Mouse (Mus musculus) ES-E14 (cell line): ENCODE measurements around the gene 4933424G06Rik. TPM values are rescaled to one million over a fixed set of nuclear protein-coding genes. Genes with fewer than 3 reads are reported as not detected.

Source experiments
- DNase-seq: peaks from one replicate; pipeline ENCODE4 v3.0.0-alpha.2; 2013; ENCODE audit warnings: low read depth, low spot score
- H3K27ac ChIP-seq: 2 replicates; pipeline ENCODE4 v1.5.1; 2012; ENCODE audit warnings: low read depth, mild to moderate bottlenecking, low read length, moderate library complexity, mixed read lengths; ENCODE audit not compliant: poor library complexity, insufficient read depth, severe bottlenecking
- H3K36me3 ChIP-seq: 2 replicates; pipeline ENCODE4 v1.6.1; 2012; ENCODE audit warnings: mild to moderate bottlenecking, low read length, moderate library complexity, mixed read lengths; ENCODE audit not compliant: control insufficient read depth, poor library complexity, insufficient read depth, severe bottlenecking
- H3K4me1 ChIP-seq, 2 experiments: fragments of 150-350 bp in 1 of 2; sonication (generic) in 1 of 2; 2 replicates each; pipeline ENCODE4 v1.6.1; 2012; ENCODE audit warnings: low read length in 2 of 2, mild to moderate bottlenecking in 1 of 2, mixed read lengths in 1 of 2; ENCODE audit not compliant: control insufficient read depth in 2 of 2, insufficient read depth in 2 of 2, poor library complexity in 1 of 2
- H3K4me3 ChIP-seq, 2 experiments: fragments of 150-350 bp in 1 of 2; sonication (generic) in 1 of 2; 2 replicates each; pipeline ENCODE4 v1.5.1; 2012; ENCODE audit warnings: low read length in 2 of 2, low read depth in 1 of 2, mild to moderate bottlenecking in 1 of 2, mixed read lengths in 1 of 2; ENCODE audit not compliant: insufficient read depth in 1 of 2, poor library complexity in 1 of 2, severe bottlenecking in 1 of 2
- H3K9ac ChIP-seq: 2 replicates; pipeline ENCODE4 v1.6.1; 2012; ENCODE audit warnings: low read depth, mild to moderate bottlenecking, low read length, mixed read lengths; ENCODE audit not compliant: poor library complexity, insufficient read depth, severe bottlenecking
- H3K9me3 ChIP-seq: fragments of 150-350 bp; sonication (generic); 2 replicates; pipeline ENCODE4 v1.6.1; 2012; ENCODE audit warnings: low read depth, mild to moderate bottlenecking, low read length; ENCODE audit not compliant: control insufficient read depth, insufficient read depth
- CHD2 ChIP-seq: IDR thresholded peaks from 2 replicates; pipeline ENCODE4 v1.6.1; 2014; ENCODE audit warnings: mild to moderate bottlenecking, low read depth, low read length, inconsistent platforms
- HCFC1 ChIP-seq: IDR thresholded peaks from 2 replicates; pipeline ENCODE4 v1.6.1; 2012; ENCODE audit warnings: low read length, inconsistent platforms, borderline replicate concordance; ENCODE audit not compliant: insufficient read depth
- MAFK ChIP-seq: IDR thresholded peaks from 2 replicates; pipeline ENCODE4 v1.6.1; 2014; ENCODE audit warnings: mild to moderate bottlenecking, low read depth, low read length, inconsistent platforms; ENCODE audit not compliant: insufficient read depth
- ZC3H11A ChIP-seq: IDR thresholded peaks from 2 replicates; pipeline ENCODE4 v1.6.1; 2012; ENCODE audit warnings: low read depth, mild to moderate bottlenecking, inconsistent platforms, low read length, borderline replicate concordance
- ZNF384 ChIP-seq: IDR thresholded peaks from 2 replicates; pipeline ENCODE4 v1.6.1; 2012; ENCODE audit warnings: low read depth, low read length, inconsistent platforms
- in situ Hi-C, 2 experiments: fragments of 600-800 bp; cut with MboI; formaldehyde crosslinking; loops; one replicate each; pipeline ENCODE4 v1.15.1; 2025; ENCODE audit warnings: low sequenced_read_pairs in 2 of 2, inconsistent platforms in 1 of 2; ENCODE audit not compliant: unreplicated experiment in 2 of 2
- total RNA-seq: library from RNA; depleted of rRNA; stranded (reverse); fragments of 300-350 nt; gene quantifications from 2 replicates; pipeline ENCODE4 v1.2.3, GENCODE M21; 2012

Gene 4933424G06Rik
- total RNA-seq, 1 experiment: not detected

GRCm38 (mm10) chr1:36724057-36724431 lies 14.1 kb downstream of the 4933424G06Rik start:
- H3K9ac ChIP-seq: no peak overlapping the region
- TF ChIP-seq MAFK (no peak), ZNF384 (no peak), CHD2 (no peak), ZC3H11A (no peak), HCFC1 (no peak)
- no peak overlapping the region for H3K27ac ChIP-seq
- no peak for DNase-seq
- H3K9me3 ChIP-seq: no peaks in the 10 kb centered on the region
- no peak overlapping the region for H3K4me3 ChIP-seq
- H3K4me1 ChIP-seq: no peaks in the 10 kb centered on the region
- H3K36me3 ChIP-seq: no peaks in the 10 kb centered on the region
- in situ Hi-C loops: no loop called here

DNA sequence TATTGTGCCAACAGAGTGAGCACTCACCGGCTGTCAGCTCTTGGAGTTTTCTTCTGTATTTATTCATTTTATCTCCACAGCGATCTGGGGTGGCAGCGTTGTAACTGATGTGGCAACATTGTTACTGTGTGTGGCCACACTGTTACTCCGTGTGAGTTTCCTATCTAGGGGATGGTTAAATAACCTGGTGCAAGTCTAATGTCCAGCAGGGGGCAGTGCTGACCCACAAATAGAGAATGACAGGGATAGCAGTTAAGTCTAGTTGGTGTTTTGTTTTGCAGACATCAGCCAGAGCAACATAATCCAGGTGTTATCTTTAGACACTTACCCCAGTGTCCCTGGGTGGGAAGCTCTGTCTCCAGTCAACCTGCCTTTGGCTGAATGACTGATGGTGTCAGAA lies 27.4 kb downstream of the 4933424G06Rik start:
- TF ChIP-seq ZC3H11A: peak; percentile 66; the same call in 1 of the 2 replicates
- TF ChIP-seq CHD2: no peak
- in situ Hi-C loops: no loop called here
- no peak overlapping the region for H3K27ac ChIP-seq

GRCm38 (mm10) chr1:36739231-36739630 lies 29.3 kb downstream of the 4933424G06Rik start:
- H3K9me3 ChIP-seq: no peaks in the 10 kb centered on the region
- H3K4me1 ChIP-seq: peaks cover 0 to 3% of the 10 kb centered on the region in 2 experiments; a peak in 1 of 4 replicates
- TF ChIP-seq HCFC1 (no peak), CHD2 (no peak), ZNF384 (no peak), ZC3H11A (no peak), MAFK (no peak)
- no peak overlapping the region for H3K4me3 ChIP-seq
- DNase-seq: no peak
- in situ Hi-C loops: no loop called here
- H3K9ac ChIP-seq: no peak overlapping the region
- no peaks in the 10 kb centered on the region for H3K36me3 ChIP-seq
- H3K27ac ChIP-seq: no peak overlapping the region

More for the DNA sequence above, 27.4 kb downstream of the 4933424G06Rik start:
- Histone ChIP-seq H3K9me3 (no peaks in the 10 kb centered on the region), H3K9ac (no peak overlapping the region), H3K4me3 (no peak overlapping the region), H3K4me1 (no peaks in the 10 kb centered on the region), H3K36me3 (no peaks in the 10 kb centered on the region)
- peak; percentile 85 for DNase-seq

DNA sequence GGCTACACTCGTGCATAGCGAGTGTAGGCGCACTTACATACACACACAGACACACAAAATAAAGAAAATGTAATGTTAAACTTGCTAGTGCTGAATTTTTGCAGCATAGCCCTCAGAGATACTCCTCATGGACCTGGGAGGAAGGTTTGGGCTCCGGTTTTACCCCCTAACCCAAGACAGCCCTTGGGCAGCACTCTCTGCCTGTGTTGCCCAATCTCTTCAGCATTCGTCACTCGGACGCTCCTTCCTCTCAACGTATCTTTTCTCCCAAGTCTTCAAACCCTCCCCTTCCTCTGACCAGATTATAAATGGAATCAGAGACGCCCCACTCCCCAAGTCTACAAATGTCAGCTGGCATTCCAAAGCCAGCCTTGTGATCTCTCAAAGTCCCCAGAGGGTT lies 33.1 kb downstream of the 4933424G06Rik start:
- no peaks in the 10 kb centered on the region for H3K9me3 ChIP-seq
- peaks cover 0 to 7% of the 10 kb centered on the region in 2 experiments; a peak in 1 of 4 replicates for H3K4me1 ChIP-seq
- in situ Hi-C loops: no loop called here
- DNase-seq: no peak
- H3K4me3 ChIP-seq: no peak overlapping the region
- H3K27ac ChIP-seq: no peak overlapping the region
- TF ChIP-seq HCFC1: no peak
- TF ChIP-seq ZC3H11A: no peak
- TF ChIP-seq MAFK: no peak
- no peak for TF ChIP-seq CHD2
- TF ChIP-seq ZNF384: no peak
- no peak overlapping the region for H3K9ac ChIP-seq
- no peaks in the 10 kb centered on the region for H3K36me3 ChIP-seq

GRCm38 (mm10) chr1:36744268-36744944 lies 34.5 kb downstream of the 4933424G06Rik start:
- Histone ChIP-seq H3K4me3 (0 out of 4 replicates have a peak overlapping the region, but pooled peaks have one; percentile 5 to 9), H3K9ac (no peak overlapping the region), H3K9me3 (no peaks in the 10 kb centered on the region), H3K4me1 (peaks cover 0 to 7% of the 10 kb centered on the region in 2 experiments; a peak in 1 of 4 replicates), H3K27ac (no peak overlapping the region), H3K36me3 (no peaks in the 10 kb centered on the region)
- TF ChIP-seq MAFK (no peak), CHD2 (no peak), ZNF384 (no peak), HCFC1 (no peak), ZC3H11A (peak; percentile 15; the same call in 1 of the 2 replicates)
- peak; percentile 72 for DNase-seq
- in situ Hi-C loops: no loop called here
